Mouse (Mus musculus): ENCODE measurements around the gene Tmigd1.
A peak's percentile ranks its signal among the peaks of the same experiment; 100 is the strongest.

Tmigd1 gene

GRCm38 (mm10) chr11:76901579-76902361 lies at the start of gene Tmigd1:
Gene Tmigd1, plus strand, starts transcription at chr11:76902159.
- DNase-seq (ENCODE audit: low spot score in 2 of 2) = no peak

DNA sequence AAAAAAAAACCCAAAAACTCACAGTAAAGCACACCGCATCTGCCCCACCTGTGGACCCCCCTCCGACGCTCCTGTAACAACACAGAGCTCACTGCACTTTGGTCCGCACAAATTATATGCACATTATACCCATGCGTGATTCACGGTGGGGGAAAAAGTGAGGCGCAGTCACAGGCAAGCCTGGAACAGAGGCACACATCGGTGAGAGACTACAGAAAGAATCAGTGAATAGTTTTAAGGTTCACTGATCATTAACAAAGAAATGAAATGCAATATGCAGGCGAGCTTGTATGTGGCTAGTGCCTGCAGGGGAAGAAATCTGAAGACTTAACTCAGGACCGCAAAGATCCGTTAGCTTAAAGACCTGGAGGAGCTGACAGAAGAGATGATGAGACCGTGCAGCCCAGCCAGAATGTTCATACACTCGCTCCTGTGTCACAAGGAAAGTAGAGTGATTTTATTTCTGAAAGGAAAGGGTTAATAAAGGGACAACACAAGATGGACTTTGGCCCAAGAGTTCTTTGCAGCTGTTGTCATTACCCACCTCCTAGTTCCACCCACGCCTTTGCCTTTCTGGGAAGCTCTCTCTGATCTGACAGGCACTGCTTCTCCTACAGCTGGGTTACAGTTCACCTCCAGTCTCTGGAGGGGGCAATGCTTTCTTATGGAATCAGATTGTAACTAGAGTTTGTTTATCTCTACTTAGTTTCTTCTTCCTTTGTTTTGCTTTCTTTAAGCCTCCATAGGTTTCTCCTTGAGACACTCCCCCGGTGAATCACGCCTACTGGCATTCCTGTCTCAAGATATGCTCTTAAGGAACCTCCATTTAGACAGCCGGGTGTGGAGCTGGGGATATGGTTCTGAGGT lies 47.3 kb upstream of the Tmigd1 start:
- DNase-seq (ENCODE audit: low spot score in 2 of 2) = no peak

DNA sequence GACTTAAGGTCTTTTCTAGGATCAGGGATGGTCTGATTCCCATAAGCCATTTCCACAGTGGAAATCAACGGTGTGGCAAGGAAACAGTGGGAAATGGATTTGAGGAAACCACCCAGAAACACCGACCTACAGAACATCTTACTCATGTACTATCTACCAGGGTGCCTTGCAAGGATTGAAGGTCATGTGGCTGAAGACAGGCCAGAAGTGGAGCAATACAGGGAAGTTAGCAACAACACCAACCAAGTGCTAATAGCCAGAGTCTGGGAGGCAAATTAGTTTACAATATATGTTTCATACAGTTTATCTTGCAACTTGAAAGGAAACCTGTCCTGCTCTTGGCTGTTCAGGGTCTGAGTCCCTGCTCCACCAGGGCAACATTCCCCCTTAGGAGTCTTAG lies 45.4 kb upstream of the Tmigd1 start:
- no peak for DNase-seq (ENCODE audit: low spot score in 2 of 2)

- no peak for DNase-seq (ENCODE audit: low spot score in 2 of 2)
These were observed 44.8 kb upstream of the Tmigd1 start for GRCm38 (mm10) chr11:76857111-76857510.

GRCm38 (mm10) chr11:76858781-76859180 lies 43.2 kb upstream of the Tmigd1 start:
- no peak for DNase-seq (ENCODE audit: low spot score in 2 of 2)

GRCm38 (mm10) chr11:76859261-76859660 lies 42.7 kb upstream of the Tmigd1 start:
- DNase-seq (ENCODE audit: low spot score in 2 of 2) = no peak

DNA sequence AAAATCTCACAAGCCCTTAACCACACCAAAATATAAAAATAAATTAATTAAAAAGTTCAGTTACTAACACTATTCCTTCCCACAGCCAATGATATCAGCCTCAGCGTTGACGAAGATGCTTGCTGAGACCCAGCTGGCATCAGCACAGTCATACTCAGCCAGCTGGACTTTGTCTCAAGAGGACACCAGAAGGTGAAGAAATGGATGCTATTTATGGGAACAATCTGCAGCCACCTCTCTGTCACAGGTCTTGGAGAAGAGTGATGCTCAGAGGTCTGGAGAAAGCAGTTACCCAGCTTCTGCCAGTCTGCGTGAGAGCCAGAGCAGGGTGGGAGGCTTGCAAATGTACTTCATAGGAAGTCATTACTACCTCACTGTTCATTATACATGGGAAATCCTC lies 40.8 kb upstream of the Tmigd1 start:
- no peak for DNase-seq (ENCODE audit: low spot score in 2 of 2)

- DNase-seq (ENCODE audit: low spot score in 2 of 2) = no peak
These were observed 29.3 kb upstream of the Tmigd1 start for GRCm38 (mm10) chr11:76872556-76873234.

DNA sequence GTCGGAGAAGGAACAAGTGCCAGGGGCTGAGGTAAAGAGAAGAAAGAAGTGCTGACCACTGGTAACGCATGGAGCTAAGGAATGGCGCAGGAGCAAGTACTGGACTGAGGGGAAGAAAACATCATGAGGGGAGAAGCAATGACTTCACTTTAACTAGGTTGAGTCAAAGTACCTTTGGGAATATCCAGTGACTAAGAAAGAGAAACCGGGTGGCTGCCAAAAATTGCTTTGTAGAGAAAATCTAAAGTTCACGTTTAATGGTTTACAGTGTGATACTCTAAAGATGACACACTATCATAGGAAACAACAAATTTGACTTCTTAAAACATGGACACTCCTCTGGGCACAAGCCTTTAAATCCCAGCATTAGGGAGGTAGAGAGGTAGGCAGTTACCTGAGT lies 28.1 kb upstream of the Tmigd1 start:
- DNase-seq (ENCODE audit: low spot score in 2 of 2) = no peak

DNA sequence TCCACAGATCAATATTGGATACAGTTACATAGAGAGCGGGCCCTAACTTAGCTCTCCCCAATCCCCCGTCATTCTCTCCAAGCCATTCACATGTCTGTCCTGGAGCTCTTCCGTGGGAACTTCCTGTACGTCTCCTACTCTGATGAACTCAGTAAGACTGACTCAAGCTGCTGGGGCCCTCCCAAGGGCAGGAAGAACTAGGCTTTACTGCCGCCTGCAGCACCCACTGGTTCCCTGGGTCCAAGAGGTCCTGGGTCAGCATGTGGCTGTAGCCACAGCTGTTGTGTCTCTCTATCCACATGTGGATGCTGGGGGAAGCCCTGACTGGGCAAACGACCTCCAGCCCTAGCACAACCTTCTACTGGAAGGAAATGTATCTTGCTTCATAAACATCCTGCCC lies 27.2 kb upstream of the Tmigd1 start:
- no peak for DNase-seq (ENCODE audit: low spot score in 2 of 2)

- no peak for DNase-seq (ENCODE audit: low spot score in 2 of 2)
These were observed 22.1 kb upstream of the Tmigd1 start for GRCm38 (mm10) chr11:76879816-76880215.

GRCm38 (mm10) chr11:76884451-76884850 lies 17.5 kb upstream of the Tmigd1 start:
- no peak for DNase-seq (ENCODE audit: low spot score in 2 of 2)

GRCm38 (mm10) chr11:76889339-76890164 lies 12.4 kb upstream of the Tmigd1 start:
- DNase-seq (ENCODE audit: low spot score in 2 of 2) = no peak

DNA sequence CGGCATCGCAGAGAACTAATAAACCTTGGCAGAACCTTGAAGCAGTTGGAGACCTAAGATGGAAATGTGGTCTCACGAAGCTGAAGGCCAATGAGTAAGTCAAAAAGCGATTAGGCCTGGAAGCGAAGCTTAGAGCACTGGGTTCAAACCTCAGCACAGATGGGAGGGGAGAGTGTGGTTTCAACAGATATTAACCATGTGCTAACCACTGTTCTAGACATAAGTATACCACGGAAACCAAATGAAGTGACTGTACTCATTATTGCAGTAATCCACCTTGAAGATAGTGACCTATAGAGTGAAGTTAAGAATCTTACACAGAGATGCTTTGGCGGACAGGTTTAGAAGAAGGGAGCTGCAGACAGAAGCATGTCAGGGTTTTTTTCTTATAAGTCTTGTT lies 10.8 kb upstream of the Tmigd1 start:
- DNase-seq (ENCODE audit: low spot score in 2 of 2) = no peak

DNA sequence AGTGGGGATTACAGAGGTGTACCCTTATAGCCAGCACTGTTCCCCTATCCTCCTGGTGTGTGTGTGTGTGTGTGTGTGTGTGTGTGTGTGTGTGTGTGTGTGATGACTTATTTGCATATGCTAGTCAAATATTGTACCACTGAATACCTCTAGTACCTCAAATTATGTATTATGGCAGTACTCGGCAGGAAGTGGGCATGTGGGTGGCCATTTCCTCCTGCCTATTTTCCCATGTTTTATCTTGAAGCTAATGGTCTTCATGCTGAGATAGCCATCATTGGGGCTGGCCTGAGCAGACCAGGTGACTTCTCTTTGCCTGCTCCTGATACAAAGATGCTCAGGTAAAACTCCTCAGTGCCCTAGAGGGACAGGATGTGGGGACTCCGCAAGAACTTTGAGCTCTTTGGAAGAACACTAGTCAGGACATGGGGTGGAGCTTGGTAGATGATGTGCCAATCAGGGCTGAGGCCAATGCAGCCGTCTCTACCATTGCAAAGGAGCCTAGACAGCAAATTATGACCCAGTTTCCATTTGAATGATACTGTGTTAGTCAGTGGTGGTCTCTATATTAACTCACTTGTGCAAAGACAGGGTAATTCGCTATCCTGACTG lies 10.1 kb upstream of the Tmigd1 start:
- no peak for DNase-seq (ENCODE audit: low spot score in 2 of 2)

DNA sequence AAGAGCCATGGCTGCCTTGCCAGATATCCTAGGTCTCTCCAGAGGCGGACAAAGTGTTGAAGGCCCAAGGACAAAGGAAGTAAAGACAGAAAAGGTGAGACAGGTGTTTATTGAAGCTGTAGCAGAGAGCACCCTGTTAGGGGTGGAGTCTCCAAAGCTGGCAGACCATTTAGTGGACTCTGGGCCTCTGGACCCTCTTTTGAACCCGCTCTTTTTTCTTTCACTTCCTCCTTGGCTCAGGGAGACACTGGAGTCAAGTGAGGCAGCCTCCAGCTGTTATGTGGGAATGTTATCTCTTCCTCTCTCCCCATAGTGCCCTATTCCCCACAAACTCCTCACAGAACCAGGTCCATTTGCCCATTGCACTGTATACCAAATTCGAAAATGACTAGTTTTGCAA lies 9.0 kb upstream of the Tmigd1 start:
- DNase-seq (ENCODE audit: low spot score in 2 of 2) = no peak

GRCm38 (mm10) chr11:76893570-76893969 lies 8.4 kb upstream of the Tmigd1 start:
- DNase-seq (ENCODE audit: low spot score in 2 of 2) = no peak

DNA sequence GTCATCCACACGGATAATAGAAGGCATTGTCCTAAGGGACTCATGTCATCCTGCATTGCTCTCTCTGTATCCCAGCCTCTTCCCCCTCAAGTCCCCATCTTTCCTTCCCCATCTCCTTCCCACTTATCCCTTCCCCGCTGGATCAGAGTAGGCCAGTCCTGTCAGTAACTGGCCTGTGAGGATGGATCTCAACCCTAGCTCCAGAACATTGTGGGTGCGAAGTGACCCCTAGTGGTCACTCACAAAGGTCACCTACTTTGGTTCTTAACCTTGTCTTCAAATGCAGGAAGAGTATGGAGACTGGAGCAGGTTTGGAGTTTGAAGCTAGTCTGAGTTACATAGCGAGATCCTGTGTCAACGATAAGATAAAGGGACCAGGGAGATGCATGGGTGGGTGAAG lies 7.7 kb upstream of the Tmigd1 start:
- peak in 1 of 2 experiments; percentile 29 for DNase-seq (ENCODE audit: low spot score in 2 of 2)

DNA sequence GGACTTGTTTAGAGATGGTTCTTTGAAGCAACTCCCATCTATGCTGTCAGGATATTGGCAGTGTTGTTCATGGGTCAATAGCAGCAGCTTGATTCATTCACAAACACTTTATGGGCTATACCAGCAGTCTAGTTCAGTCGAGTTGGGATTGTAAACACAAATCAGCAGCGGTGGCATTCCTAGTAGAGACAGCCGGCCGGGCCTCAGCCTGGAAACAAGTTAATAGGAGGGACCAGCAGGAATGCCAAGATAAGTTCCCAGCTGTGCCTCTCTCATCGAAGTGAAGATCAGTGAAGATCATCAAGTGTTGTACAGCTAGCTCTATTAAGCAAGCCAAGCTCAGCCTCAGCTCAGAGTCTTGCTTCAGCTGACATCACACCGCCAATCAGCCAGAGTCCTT lies 5.6 kb upstream of the Tmigd1 start:
- DNase-seq (ENCODE audit: low spot score in 2 of 2) = no peak

DNA sequence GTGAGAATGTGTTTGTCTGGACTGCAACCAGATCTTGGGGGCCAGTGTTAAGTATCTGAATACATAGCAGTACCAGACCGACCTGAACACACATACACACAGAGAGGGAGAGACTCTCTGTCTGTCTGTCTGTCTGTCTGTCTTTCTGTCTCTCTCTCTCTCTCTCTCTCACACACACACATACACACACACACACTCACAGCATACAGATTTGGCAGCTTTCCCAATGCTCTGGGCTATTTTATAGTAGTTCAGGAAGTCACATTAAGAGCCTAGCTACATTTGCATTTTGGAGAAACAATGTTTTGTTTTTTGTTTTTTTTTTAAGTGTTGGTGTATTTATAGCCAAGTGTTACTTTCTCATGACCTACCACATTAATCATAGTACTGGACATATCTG lies 4.8 kb upstream of the Tmigd1 start:
- DNase-seq (ENCODE audit: low spot score in 2 of 2) = no peak

DNA sequence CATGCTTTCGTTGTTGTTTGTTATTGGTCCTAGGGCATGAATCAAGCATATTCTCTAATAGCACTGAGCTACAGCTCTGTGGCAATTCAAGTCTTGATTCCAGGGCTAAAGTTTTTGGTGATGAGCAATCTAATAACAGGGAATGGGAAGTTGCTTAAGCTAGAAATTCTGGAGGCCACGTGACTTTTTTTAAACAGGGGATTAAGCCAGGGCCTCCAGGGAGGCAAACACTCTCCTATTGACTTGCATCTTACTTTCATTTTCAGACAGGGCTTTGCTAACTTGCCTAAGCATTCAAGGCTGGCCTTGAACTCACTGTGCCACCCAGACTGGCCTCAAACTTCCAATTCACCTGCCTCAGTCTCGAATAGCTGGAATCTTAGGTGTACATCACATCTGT lies 4.1 kb upstream of the Tmigd1 start:
- DNase-seq (ENCODE audit: low spot score in 2 of 2) = no peak
